Mouse (Mus musculus) ES-E14 (cell line): ENCODE measurements around the gene Kcnj12. TPM values are rescaled to one million over a fixed set of nuclear protein-coding genes. Genes with fewer than 3 reads are reported as not detected.

Experiments used
- DNase-seq: peaks from one replicate; pipeline ENCODE4 v3.0.0-alpha.2; 2013; ENCODE audit warnings: low read depth, low spot score
- H3K27ac ChIP-seq: 2 replicates; pipeline ENCODE4 v1.5.1; 2012; ENCODE audit warnings: low read depth, mild to moderate bottlenecking, low read length, moderate library complexity, mixed read lengths; ENCODE audit not compliant: poor library complexity, insufficient read depth, severe bottlenecking
- H3K36me3 ChIP-seq: 2 replicates; pipeline ENCODE4 v1.6.1; 2012; ENCODE audit warnings: mild to moderate bottlenecking, low read length, moderate library complexity, mixed read lengths; ENCODE audit not compliant: control insufficient read depth, poor library complexity, insufficient read depth, severe bottlenecking
- H3K4me1 ChIP-seq, 2 experiments: fragments of 150-350 bp in 1 of 2; sonication (generic) in 1 of 2; 2 replicates each; pipeline ENCODE4 v1.6.1; 2012; ENCODE audit warnings: low read length in 2 of 2, mild to moderate bottlenecking in 1 of 2, mixed read lengths in 1 of 2; ENCODE audit not compliant: control insufficient read depth in 2 of 2, insufficient read depth in 2 of 2, poor library complexity in 1 of 2
- H3K4me3 ChIP-seq, 2 experiments: fragments of 150-350 bp in 1 of 2; sonication (generic) in 1 of 2; 2 replicates each; pipeline ENCODE4 v1.5.1; 2012; ENCODE audit warnings: low read length in 2 of 2, low read depth in 1 of 2, mild to moderate bottlenecking in 1 of 2, mixed read lengths in 1 of 2; ENCODE audit not compliant: insufficient read depth in 1 of 2, poor library complexity in 1 of 2, severe bottlenecking in 1 of 2
- H3K9ac ChIP-seq: 2 replicates; pipeline ENCODE4 v1.6.1; 2012; ENCODE audit warnings: low read depth, mild to moderate bottlenecking, low read length, mixed read lengths; ENCODE audit not compliant: poor library complexity, insufficient read depth, severe bottlenecking
- H3K9me3 ChIP-seq: fragments of 150-350 bp; sonication (generic); 2 replicates; pipeline ENCODE4 v1.6.1; 2012; ENCODE audit warnings: low read depth, mild to moderate bottlenecking, low read length; ENCODE audit not compliant: control insufficient read depth, insufficient read depth
- CHD2 ChIP-seq: IDR thresholded peaks from 2 replicates; pipeline ENCODE4 v1.6.1; 2014; ENCODE audit warnings: mild to moderate bottlenecking, low read depth, low read length, inconsistent platforms
- HCFC1 ChIP-seq: IDR thresholded peaks from 2 replicates; pipeline ENCODE4 v1.6.1; 2012; ENCODE audit warnings: low read length, inconsistent platforms, borderline replicate concordance; ENCODE audit not compliant: insufficient read depth
- MAFK ChIP-seq: IDR thresholded peaks from 2 replicates; pipeline ENCODE4 v1.6.1; 2014; ENCODE audit warnings: mild to moderate bottlenecking, low read depth, low read length, inconsistent platforms; ENCODE audit not compliant: insufficient read depth
- ZC3H11A ChIP-seq: IDR thresholded peaks from 2 replicates; pipeline ENCODE4 v1.6.1; 2012; ENCODE audit warnings: low read depth, mild to moderate bottlenecking, inconsistent platforms, low read length, borderline replicate concordance
- ZNF384 ChIP-seq: IDR thresholded peaks from 2 replicates; pipeline ENCODE4 v1.6.1; 2012; ENCODE audit warnings: low read depth, low read length, inconsistent platforms
- in situ Hi-C, 2 experiments: fragments of 600-800 bp; cut with MboI; formaldehyde crosslinking; loops; one replicate each; pipeline ENCODE4 v1.15.1; 2025; ENCODE audit warnings: low sequenced_read_pairs in 2 of 2, inconsistent platforms in 1 of 2; ENCODE audit not compliant: unreplicated experiment in 2 of 2
- total RNA-seq: library from RNA; depleted of rRNA; stranded (reverse); fragments of 300-350 nt; gene quantifications from 2 replicates; pipeline ENCODE4 v1.2.3, GENCODE M21; 2012

Gene Kcnj12
- total RNA-seq, 1 experiment = 4.0 TPM

- DNase-seq = no peak
- Histone ChIP-seq H3K9me3 (no peaks in the 10 kb centered on the region), H3K36me3 (no peaks in the 10 kb centered on the region), H3K9ac (no peak overlapping the region), H3K4me3 (no peak overlapping the region), H3K27ac (no peak overlapping the region), H3K4me1 (no peaks in the 10 kb centered on the region)
- in situ Hi-C loops = no loop called here
- TF ChIP-seq MAFK = no peak
- TF ChIP-seq HCFC1 = no peak
- no peak for TF ChIP-seq ZNF384
- no peak for TF ChIP-seq ZC3H11A
- no peak for TF ChIP-seq CHD2
Observed at GRCm38 (mm10) chr11:61040856-61041652, 18.7 kb downstream of the Kcnj12 start.

DNA sequence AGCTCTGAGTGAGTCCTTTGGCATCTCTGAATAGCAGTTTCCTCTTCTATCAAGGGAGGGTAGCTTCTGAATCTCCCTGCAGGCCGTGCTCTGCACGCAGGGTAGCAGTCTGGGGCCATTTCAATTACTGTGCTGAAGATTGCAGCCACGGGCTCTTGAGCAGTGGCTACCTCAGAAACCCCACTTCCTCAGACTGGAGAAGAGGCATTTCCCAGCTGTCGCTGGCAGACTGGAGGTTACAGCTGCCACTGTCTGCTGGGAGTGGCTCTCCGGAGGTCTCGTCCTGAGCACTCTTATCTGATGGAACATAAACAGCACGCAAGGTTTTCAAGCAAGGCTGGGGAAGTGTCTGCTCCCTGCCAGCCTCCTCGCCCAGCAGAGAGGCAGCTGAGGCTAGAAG, 20.2 kb downstream of the Kcnj12 start:
- H3K9me3 ChIP-seq = no peaks in the 10 kb centered on the region
- in situ Hi-C loops = no loop called here
- no peak overlapping the region for H3K9ac ChIP-seq
- no peak overlapping the region for H3K4me3 ChIP-seq
- no peak for DNase-seq
- no peak overlapping the region for H3K27ac ChIP-seq
- TF ChIP-seq CHD2 (no peak), HCFC1 (no peak), MAFK (no peak), ZNF384 (no peak), ZC3H11A (no peak)
- H3K36me3 ChIP-seq = no peaks in the 10 kb centered on the region
- no peaks in the 10 kb centered on the region for H3K4me1 ChIP-seq

DNA sequence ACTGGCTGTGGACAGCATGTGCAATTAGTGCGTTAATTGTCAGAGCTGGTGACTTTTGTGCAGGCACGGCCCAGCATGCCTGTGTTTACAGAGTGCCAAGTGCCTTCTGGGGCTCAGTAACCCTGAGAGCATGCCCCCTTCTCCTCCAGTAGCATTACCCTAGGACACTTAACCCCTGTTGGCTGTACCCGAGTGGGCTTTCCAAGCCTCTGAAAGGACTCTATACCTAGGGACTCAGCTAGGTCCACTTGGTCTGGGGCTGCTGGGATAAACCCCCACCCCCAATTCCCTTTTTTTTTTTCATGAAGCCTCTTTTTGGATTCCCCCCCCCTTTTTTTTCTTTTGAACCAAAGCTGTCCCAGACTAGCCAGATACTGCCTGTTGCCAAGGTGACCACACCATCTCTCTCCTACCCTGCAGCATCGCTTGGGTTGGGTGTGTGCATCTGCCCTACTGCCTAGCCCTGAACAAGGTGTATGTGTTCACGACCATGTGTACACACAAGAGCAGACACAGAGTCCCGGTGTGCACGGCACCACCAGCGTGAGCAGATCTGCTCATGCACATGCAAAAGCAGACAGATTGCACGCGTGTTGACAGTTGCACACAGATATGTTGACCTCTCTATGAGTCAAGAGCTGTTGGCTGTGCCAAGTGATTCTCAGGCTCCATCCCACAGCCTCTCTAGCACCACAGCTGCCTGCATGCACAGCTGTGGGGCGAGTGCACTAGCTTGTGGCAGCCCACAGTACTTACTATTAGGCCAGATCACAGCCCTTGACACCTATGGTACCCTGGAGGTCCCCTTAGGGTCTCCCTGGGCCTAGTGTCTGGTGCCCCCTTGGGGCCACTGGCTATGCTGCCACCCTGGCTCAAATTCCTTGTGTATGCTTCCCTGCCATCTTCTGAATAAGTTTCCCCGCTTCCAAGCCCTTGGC, 21.0 kb downstream of the Kcnj12 start:
- H3K4me3 ChIP-seq = no peak overlapping the region

GRCm38 (mm10) chr11:61044741-61045140, 22.4 kb downstream of the Kcnj12 start:
- Histone ChIP-seq H3K36me3 (no peaks in the 10 kb centered on the region), H3K27ac (no peak overlapping the region), H3K9ac (no peak overlapping the region), H3K4me3 (no peak overlapping the region), H3K9me3 (no peaks in the 10 kb centered on the region), H3K4me1 (no peaks in the 10 kb centered on the region)
- DNase-seq = no peak
- in situ Hi-C loops = no loop called here
- TF ChIP-seq ZC3H11A (no peak), CHD2 (no peak), MAFK (no peak), HCFC1 (no peak), ZNF384 (no peak)

More for the DNA sequence above, 21.0 kb downstream of the Kcnj12 start:
- Histone ChIP-seq H3K9ac (no peak overlapping the region), H3K9me3 (no peaks in the 10 kb centered on the region), H3K4me1 (no peaks in the 10 kb centered on the region), H3K36me3 (no peaks in the 10 kb centered on the region), H3K27ac (no peak overlapping the region)
- TF ChIP-seq MAFK (no peak), ZC3H11A (peak; percentile 43; the same call in 1 of the 2 replicates)
- in situ Hi-C loops = no loop called here
- DNase-seq = peak; percentile 25
